Mouse (Mus musculus) Muller cell, postnatal 12 days (primary cell): ENCODE data around the gene Gpr156.

Experiments
- DNase-seq: peaks from one replicate; pipeline ENCODE4 v3.0.0-alpha.2; 2015; ENCODE audit errors: inconsistent ontology term

Gene Gpr156

DNA sequence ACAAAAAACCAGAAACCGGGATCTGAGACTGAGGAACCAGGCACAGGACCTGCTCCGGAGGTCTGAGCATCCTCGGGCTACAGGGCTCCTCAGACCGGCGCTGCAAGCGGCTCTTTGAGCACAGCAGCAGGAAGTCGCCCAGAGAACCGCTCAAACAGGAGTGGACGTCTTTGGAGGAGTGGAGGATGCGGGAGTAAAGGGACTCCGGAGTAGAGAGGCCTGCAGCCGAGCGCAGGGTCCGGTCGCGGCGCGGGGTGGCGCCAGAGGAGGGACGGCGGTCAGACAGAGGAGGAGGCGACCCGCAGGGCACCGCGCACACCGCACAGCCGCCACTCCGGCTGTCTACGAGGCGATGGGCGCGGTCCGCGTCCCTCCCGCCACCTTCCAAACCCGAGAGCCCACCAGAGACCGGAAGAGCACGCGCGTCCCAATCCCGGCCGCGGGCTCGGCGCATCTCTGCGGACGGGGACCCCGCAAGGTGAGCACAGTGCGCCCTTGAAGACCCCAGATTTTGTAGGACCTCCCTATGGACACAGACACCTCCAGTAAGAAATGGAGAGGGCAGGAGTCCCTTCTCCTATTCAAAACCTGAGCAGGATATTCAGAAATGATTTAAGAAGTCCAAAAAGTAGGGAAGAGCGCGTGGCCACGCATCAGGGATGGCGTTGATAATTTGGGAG, at the start of gene Gpr156:
TSS of gene Gpr156 (plus strand) at position 359 of the 680 bp plus-strand sequence.
- DNase-seq: peak; percentile 69

DNA sequence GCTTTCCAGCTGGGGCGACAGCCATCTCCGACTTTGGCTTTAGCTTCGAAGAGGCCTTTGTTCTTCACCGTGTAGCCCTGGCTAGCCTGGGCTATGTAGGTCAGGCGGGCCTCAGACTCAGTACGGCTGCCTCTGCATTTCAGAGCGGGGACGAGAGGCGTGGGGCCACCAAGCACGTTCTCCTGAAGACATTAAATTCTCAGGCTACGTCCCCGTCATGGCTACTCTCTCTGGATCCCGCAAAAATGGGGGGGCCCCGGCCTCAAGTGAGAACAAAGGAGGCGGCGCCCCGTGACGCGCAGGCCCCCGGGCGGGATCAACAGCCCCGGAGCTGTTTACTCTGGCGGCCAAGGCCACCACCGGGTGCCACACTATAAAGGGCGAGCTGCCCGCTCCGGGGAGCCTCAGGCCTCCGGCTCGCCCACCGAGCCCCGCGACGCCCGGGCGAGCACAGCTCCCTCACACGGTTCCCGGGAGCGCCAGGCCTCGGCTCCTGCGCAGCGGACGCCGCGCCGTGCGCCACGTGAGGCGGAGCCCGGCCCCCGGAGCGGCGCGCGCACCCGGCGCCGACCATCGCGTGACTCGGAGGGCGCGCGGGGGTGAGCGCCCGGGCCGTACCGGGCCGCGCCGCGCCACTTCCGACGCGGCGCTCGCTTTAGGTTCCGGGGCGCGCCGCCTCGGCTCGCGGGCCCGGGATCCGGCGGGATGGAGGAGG, 48.3 kb upstream of the Gpr156 start, which contains the start of gene Lrrc58:
TSS of gene Lrrc58 (plus strand) at position 599 of the 715 bp plus-strand sequence.
- peak; percentile 91 for DNase-seq

DNA sequence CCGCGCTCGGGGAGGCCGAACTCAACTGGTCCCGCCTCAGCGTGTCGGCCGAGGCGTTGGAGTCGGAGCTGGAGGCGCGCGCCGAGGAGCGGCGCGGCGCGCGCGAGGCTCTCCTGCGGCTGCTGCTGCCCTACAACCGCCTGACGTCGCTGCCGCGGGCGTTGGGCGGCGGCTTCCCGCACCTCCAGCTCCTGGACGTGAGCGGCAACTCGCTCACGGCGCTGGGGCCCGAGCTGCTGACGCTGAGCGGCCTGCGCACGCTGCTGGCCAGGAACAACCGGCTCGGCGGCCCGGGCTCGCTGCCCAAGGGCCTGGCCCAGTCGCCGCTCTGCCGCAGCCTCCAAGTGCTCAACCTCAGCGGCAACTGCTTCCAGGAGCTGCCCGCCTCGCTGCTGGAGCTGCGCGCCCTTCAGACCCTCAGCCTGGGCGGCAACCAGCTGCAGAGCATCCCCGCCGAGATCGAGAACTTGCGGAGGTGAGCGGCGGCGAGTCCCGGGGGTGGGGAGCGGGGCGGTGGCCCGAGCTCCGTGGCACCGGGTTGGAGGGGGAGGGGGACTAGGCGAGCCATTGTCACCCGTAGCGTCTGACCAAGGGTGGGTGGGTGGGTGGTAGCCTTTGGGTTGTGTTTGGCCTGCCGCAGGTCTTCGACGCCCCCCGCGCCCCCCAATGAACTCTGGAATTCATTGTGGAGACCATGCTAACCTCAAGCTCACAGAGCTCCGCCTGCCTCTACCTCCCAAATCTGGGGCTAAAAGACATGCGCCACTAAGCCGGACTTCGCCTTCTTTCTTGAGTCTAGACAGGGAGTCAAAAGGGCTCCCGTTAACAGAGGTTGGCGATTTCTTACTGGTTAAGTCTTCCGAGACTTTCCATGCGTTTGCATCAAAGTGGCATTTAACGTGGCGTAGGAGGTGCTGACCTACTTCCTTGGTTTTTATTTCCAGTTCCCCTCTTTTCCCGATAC, 47.5 kb upstream of the Gpr156 start:
- peak; percentile 61 for DNase-seq

DNA sequence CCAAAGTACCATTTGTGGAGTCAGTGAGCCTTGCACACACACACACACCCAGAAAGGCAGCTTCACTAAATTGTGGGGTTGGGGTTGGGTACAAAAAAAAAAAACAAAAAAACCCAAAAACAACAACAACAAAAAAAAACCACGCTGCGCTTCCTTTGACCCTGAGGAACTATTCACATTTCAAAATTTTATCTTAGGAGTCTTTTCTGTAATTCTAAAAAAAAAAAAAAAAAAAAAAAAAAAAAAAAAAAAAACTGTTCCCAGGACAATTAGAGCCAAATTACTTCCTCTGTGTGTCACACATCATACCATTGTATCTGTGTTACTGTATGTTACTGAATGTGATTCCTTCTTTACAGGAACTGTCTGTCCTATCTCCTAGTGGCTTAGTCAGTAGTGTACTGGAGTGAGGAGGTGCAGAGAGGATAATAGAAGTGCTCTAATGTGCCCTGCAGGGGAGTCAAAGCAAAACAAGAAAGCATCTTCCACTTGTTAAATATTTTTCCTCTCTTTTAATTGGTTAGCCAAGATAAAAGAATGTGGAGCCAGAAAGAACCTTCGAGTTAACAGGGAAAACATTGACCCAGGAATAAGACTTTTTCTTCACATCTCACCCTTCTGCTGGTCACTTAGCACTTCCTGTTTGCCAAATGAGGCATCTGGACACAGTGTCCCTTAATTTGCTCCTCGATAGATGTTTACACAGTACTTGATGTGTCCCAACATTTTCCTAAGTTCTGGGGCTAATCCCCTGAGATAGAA, 46.6 kb upstream of the Gpr156 start:
- DNase-seq: peak; percentile 66

DNA sequence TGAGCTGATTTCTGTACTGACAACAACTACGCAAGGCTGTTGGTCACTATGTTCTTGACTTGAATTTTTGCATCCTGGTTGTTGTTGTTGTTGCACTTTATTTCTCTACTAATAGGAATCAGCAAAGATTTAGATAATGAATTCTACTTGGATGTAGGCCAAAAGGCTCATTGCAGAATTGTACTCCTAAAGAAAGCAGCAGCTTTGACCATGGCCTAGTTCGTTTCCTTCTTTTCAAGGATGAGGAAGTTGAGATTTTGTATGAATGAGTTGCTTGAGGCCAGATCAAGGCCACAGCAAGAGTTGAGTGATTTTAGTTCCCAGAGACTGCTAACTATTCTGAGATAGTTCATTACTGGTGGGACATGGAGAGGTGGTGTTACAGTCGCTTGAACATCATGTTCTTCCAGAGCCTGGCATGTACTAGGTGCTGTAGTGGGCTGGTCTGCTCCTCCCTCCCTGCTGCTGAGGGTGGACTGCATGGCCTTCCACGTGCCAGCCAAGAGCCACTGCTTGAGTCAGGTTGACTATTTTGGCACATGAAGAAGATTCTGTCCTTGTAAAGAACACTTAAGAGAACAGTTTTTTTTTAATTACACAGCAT, 45.1 kb upstream of the Gpr156 start:
- no peak for DNase-seq

DNA sequence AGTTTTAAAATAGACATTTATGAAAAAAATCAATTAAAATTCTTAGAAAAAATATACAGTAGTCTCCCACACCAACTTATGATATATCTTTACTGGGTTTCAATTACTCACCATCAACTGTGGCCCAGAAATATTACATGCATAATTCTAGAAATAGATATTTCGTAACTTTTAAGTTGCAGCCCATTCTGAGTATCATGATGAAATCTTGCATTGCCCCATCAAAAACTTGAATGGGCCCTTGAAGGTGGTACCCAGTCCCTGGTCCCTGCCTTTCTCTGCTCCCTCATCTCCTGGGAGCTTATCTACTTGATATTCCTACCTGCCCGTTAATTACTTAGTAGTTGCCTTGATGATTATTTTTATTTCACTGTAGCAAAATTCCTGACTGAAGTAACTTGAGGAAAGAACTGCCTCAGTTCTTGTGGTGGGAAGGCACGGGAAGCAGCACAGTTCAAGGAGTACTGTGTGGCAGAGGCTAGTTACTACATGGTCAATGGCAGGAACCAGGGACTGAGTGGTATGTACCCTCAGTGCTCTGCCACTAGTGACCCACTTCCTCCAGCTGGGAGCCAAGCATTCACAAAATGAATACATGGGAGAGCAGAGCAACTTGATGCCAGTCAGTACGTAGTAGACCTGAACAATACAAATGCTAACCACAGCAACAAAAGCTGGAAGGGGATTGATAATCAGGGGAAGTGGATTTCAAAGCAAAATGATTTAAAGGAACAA, 41.6 kb upstream of the Gpr156 start:
- peak; percentile 41 for DNase-seq

DNA sequence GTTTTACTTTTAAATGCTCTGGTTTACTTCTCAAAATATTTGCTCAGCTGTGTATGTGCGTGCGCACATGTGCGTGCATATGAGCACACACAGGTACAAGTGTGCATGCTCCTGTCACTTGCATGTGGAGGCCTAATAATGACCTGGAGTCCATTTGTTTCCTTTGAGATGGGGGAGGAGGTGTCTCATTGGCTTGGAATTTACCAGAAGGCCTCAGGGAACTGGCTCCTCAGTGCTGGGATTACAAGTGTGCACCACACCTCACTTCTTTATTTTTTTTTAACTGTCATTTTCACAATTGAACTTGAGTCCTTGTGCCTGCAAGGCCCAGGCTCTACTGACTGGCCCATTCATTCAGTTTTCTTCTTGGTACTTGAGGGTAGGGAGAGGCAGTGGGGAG, 38.9 kb upstream of the Gpr156 start:
- DNase-seq: no peak

DNA sequence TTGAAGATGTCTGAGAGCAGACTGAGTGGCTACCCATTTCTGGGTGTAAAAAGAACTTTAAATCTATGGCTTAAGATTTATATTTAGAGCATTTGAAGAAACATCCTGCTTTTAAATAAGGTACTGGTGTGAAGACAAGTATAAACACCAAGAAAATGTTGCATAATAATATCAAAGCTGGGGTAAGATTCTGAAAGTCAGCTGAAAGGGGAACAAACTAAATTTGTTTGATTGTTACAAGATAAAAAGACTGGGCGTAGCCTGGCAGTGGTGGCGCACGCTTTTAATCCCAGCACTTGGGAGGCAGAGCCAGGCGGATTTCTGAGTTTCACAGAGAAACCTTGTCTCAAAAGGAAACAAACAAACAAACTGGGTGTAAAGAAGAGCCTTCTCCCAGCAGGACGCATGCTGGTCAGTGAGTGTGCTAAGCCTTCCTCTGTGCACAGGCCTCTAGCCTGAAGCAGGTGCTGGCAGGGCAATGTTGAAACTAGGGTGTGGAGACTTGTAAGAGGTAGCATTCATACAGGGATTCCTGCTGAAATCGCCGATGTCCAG, 37.3 kb upstream of the Gpr156 start:
- no peak for DNase-seq

DNA sequence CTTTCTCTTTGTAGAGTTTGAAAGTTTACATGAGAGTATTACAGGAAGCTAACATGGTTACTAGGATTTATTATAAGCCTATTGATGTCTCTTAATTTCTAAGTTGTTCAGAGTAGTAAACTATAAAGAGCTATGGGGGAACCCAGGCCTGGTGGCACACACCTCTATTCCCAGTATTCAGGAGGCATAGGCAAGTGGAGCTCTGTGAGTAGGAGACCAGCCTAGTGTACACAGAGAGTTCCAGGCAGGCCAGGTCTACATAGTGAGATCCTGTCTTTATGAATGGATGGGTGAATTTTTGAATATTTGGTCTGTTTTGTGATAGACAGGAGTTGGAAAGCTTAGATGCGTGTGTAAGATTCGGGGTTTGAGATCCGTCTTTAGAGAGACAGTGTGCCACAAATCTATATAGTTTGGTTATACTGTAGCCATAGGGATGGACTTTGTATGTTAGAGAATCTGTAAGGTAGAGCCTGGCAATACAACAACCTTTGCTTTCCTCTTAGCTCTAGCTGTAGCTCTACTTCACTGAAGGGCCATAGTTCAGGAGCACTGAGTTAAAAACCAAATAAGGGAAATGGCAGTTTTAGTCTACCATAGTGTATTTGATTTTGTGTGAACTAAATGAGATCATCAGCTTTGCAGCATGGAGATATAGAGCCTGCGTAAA, 36.4 kb upstream of the Gpr156 start:
- no peak for DNase-seq

DNA sequence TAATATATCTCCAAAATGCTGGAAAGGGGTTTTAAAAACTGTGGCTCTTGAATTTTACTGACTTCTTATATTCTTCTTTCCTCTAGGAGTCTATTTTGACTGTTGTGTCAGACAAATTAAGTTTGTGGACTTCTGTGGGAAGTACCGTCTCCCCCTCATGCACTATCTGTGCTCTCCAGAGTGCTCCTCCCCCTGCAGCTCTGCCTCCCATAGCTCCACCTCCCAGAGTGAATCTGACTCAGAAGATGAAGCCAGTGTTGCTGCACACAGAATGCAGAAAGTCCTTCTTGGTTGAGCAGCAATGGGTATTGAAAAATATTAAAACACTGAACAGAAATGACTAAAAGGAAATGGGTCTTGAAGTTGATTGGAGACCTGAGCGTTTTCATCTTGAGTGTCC, 35.1 kb upstream of the Gpr156 start:
- DNase-seq: no peak

DNA sequence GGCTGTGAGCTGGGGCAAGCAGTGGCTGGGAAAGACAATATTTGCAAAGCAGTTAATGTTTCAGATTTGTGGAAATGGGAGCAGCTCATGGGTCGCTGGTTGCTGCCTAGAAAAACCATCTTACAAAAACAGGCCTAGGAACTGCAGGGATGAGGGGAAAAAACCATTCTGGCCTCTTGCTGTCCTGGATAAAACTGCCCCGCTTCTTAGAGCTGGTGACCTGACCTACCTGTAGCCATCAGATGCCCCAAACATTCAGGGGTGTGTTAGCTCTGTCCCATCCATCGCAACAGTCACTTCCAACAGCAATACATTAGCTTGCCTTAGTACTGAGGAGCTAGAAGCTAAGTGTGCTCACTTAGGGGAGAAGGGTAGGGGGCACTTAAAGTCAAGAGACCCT, 27.3 kb upstream of the Gpr156 start:
- DNase-seq: no peak

DNA sequence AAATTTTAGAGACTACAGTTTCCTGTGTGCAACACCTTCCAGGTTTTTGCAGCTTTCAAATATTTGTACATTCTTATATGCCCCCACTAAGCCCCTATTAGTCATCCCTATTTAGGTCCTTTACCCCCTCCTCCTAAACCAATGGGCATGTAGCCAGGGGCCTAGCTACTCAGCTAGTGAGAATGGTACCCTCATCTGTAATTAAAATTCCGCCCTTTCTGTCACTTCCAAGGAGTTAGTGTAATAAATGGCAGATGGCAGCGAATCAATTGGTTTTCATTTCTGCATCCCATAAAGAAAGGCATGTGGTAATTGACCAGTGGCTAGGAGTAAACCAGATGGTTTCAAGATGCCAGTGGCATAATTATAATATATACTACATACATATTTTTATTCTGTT, 23.6 kb upstream of the Gpr156 start:
- DNase-seq: peak; percentile 83

DNA sequence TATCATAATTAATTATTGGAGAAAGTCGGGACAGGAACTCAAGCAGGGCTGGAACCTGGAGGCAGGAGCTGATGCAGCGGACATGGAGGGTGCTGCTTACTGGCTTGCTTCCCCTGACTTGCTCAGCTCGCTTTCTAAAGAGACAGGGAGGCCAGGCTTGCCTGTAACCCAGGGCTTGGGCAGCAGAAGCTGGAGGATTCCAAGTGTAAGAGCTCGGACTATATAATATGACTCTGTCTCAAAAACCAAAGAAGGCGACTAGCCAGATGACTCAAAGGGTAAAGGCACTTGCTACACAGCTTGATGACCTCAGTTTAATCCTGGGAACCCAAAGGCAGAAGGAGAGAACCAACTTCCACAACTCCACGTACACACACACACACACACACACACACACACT, 22.9 kb upstream of the Gpr156 start:
- DNase-seq: no peak

DNA sequence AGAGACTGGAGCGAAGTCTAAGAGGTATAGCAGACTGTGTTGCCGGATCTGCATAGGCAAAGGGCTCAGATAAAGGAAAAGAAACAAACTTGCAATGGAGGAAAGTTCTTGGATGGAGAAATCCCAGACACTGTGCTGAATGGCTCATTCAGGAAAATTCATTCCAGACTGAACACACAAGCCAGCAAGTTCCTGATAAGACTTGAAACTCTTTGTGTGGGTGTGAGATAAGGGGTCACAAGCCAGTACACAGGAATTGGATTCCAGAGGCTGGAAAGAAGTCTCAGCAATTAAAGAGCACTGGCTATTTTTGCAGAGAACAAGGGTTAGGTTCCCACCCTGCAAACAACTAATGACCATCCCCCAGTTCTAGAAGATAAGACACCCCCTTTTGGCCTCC, 22.4 kb upstream of the Gpr156 start:
- DNase-seq: no peak

DNA sequence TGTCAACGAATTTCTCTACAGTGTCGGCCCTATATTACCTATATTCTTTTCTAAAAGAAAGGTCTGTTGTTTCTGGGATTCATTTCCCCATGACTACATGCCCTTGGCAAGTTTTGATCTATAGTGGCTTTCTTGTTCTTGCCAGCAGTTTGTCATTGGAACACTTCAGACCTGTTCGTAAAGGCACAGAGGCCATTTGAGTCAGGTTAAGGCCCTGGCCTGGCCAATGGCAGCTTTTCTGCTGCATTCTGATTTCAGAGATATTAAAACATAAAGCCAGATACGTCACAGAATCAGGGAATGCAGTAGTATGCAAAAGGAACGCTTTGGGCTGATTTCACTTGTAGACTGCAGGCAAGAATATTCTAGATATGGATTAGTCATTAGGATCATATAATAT, 17.5 kb upstream of the Gpr156 start:
- no peak for DNase-seq

DNA sequence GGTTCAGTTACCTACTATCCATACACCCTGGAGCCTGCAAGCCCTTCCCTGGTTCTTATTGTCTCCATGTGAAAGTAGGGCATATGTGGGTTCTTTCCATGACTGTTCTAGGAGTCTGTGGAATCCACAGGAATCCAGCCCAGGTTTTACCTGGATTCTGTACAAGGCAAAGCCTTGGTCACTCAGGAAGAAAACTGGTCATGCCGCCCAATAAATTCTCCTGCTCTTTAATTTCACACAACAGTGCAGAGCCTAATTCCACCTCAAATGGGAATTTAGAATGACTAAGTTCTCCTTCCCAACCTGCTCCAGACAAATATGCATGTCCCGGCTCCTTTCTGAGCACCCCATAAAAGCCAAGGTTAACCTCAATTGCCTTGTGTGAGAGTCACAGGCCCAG, 16.9 kb upstream of the Gpr156 start:
- DNase-seq: no peak

DNA sequence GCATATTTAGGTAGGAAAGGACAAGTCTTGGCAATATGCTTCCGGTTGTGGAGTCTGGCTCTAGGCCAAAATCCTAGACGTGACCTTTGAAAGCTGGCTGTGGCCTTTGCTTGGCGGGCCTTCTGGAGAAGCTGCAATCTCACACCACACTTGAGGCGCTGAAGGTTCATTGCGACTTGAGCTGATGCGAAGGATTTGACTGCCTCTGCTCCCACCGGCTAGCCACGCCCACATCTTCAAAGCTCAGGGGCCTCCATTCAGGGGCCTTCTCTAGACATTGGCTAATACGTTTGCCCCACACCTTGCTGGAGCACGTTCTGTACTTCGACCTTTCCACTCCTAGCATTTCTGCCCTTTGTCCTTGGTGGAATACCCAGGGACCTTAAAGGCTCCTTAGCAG, 15.0 kb upstream of the Gpr156 start:
- DNase-seq: no peak

DNA sequence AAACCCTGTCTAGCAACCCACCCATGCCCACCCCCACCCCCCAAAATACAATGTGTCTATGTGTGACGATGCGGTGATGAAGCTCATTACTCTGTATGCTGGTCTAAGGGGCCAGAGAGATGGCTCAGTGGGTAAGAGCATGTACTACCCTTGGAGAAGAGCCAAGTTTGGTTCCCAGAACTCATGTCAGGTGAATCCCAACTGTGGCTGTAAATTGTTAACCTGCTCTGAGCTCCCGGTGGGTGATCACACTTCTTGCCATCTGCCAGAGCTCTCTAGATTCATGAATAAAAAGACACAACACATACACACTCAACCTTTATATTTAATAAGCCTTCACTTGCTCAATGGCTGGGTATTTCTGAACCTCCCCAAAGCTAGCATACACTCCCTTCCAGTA, 9.8 kb upstream of the Gpr156 start:
- DNase-seq: no peak

DNA sequence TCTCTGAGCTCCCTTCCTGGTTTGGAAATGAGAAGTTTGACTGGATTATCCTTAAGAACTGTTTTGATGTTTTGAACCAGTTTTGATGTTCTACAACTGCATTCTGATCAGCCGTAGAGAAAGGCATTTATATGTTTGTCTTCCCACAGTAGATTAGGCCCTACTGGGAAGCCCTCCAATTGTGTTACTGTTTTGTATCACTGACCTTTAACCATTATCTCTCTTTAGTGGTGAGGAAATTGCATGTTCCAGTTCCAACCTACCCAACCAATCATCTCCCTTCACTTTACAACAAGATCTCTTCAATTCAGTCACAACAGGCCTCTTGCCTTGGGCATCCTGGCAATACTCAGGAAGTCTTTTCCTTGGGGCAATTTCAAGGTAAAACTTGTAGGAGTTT, 5.2 kb upstream of the Gpr156 start:
- DNase-seq: no peak

DNA sequence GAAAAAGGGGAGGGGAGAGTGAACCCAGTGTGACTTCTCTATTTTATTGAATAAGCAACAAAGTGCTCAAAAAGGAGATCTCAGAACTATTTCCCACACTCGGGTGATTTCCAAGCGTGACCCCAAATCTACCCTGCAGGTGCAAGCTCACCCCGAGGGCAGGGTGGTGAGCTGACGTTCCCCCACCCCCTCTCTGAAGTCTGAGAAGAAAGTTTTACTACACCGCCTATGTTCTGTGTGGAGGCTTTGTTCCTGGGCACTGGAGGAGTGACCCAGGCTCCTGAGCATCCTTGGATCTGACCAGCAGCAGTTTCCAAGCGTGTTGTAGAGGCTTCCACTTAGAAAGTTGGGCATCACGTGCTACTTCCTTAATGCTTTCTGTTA, 514 bp downstream of the Gpr156 start:
- no peak for DNase-seq
